Mouse (Mus musculus): ENCODE data around the gene Baz2b. TPM values are rescaled to one million over a fixed set of nuclear protein-coding genes. Genes with fewer than 3 reads are reported as not detected.

The Baz2b gene
- total and polyA plus RNA-seq, 2 experiments from 2014 or later, result 40.6 to 71.7 TPM

- no peak for TF ChIP-seq CTCF (IDR thresholded peaks at IDR 0.05; ENCODE audit: low read depth)
- ATAC-seq (no peak), DNase-seq (no peak)
- 94% methylated on average over 3 of the region's 3 CpGs for WGBS
- H3K27me3 ChIP-seq (ENCODE audit: insufficient read depth, low read length), result no peaks in the 10 kb centered on the region
- no peaks in the 10 kb centered on the region for H3K9me3 ChIP-seq (ENCODE audit: low read length)
- no peak overlapping the region for H3K27ac ChIP-seq (ENCODE audit: low read depth, low read length)
- H3K4me3 ChIP-seq (ENCODE audit: low read depth, low read length), result no peak overlapping the region
- no peak overlapping the region for H3K9ac ChIP-seq
- no peak overlapping the region for H3K4me2 ChIP-seq (ENCODE audit: low read depth)
- no peaks in the 10 kb centered on the region for H3K4me1 ChIP-seq (ENCODE audit: insufficient read depth)
- H3K36me3 ChIP-seq (ENCODE audit: insufficient read depth), result no peaks in the 10 kb centered on the region
Measured at GRCm38 (mm10) chr2:60030991-60031390, 178.6 kb downstream of the Baz2b start.

- no peak for ATAC-seq
- no peak for DNase-seq
- Histone ChIP-seq H3K9ac (no peak overlapping the region), H3K4me1 (ENCODE audit: insufficient read depth) (no peaks in the 10 kb centered on the region), H3K27me3 (ENCODE audit: insufficient read depth, low read length) (no peaks in the 10 kb centered on the region), H3K9me3 (ENCODE audit: low read length) (no peaks in the 10 kb centered on the region), H3K36me3 (ENCODE audit: insufficient read depth) (no peaks in the 10 kb centered on the region), H3K4me3 (ENCODE audit: low read depth, low read length) (no peak overlapping the region), H3K4me2 (ENCODE audit: low read depth) (no peak overlapping the region), H3K27ac (ENCODE audit: low read depth, low read length) (no peak overlapping the region)
- no peak for TF ChIP-seq CTCF (IDR thresholded peaks at IDR 0.05; ENCODE audit: low read depth)
- 92% methylated on average over 5 of the region's 5 CpGs for WGBS
Measured at GRCm38 (mm10) chr2:60029020-60029419, 180.6 kb downstream of the Baz2b start.

- Histone ChIP-seq H3K4me3 (ENCODE audit: low read depth, low read length) (no peak overlapping the region), H3K27me3 (ENCODE audit: insufficient read depth, low read length) (no peaks in the 10 kb centered on the region), H3K36me3 (ENCODE audit: insufficient read depth) (no peaks in the 10 kb centered on the region), H3K4me1 (ENCODE audit: insufficient read depth) (no peaks in the 10 kb centered on the region), H3K27ac (ENCODE audit: low read depth, low read length) (no peak overlapping the region), H3K4me2 (ENCODE audit: low read depth) (no peak overlapping the region), H3K9ac (no peak overlapping the region), H3K9me3 (ENCODE audit: low read length) (no peaks in the 10 kb centered on the region)
- no peak for DNase-seq
- TF ChIP-seq CTCF (IDR thresholded peaks at IDR 0.05; ENCODE audit: low read depth), result no peak
- WGBS, result 97% methylated on average over 5 of the region's 5 CpGs
- no peak for ATAC-seq
Measured at GRCm38 (mm10) chr2:60027166-60027565, 182.5 kb downstream of the Baz2b start.

GRCm38 (mm10) chr2:60026554-60026953 is 183.1 kb downstream of the Baz2b start:
- Histone ChIP-seq H3K9me3 (ENCODE audit: low read length) (no peaks in the 10 kb centered on the region), H3K27ac (ENCODE audit: low read depth, low read length) (no peak overlapping the region), H3K4me2 (ENCODE audit: low read depth) (no peak overlapping the region), H3K4me3 (ENCODE audit: low read depth, low read length) (no peak overlapping the region), H3K9ac (no peak overlapping the region), H3K36me3 (ENCODE audit: insufficient read depth) (no peaks in the 10 kb centered on the region), H3K27me3 (ENCODE audit: insufficient read depth, low read length) (no peaks in the 10 kb centered on the region), H3K4me1 (ENCODE audit: insufficient read depth) (no peaks in the 10 kb centered on the region)
- whole genome bisulfite sequencing, result 15% methylated on average over 6 of the region's 6 CpGs
- no peak for TF ChIP-seq CTCF (IDR thresholded peaks at IDR 0.05; ENCODE audit: low read depth)
- DNase-seq, result no peak
- peak; percentile 38 for ATAC-seq

- no peak overlapping the region for H3K4me3 ChIP-seq (ENCODE audit: low read depth, low read length)
- H3K27me3 ChIP-seq (ENCODE audit: insufficient read depth, low read length), result no peaks in the 10 kb centered on the region
- no peaks in the 10 kb centered on the region for H3K4me1 ChIP-seq (ENCODE audit: insufficient read depth)
- no peaks in the 10 kb centered on the region for H3K9me3 ChIP-seq (ENCODE audit: low read length)
- no peak for TF ChIP-seq CTCF (IDR thresholded peaks at IDR 0.05; ENCODE audit: low read depth)
- no peaks in the 10 kb centered on the region for H3K36me3 ChIP-seq (ENCODE audit: insufficient read depth)
- no peak overlapping the region for H3K4me2 ChIP-seq (ENCODE audit: low read depth)
- no peak overlapping the region for H3K27ac ChIP-seq (ENCODE audit: low read depth, low read length)
- H3K9ac ChIP-seq, result no peak overlapping the region
- no peak for DNase-seq
- ATAC-seq, result no peak
- WGBS, result 94% methylated on average over 7 of the region's 7 CpGs
Measured at GRCm38 (mm10) chr2:60023777-60024176, 185.9 kb downstream of the Baz2b start.

- Histone ChIP-seq H3K27ac (ENCODE audit: low read depth, low read length) (no peak overlapping the region), H3K4me2 (ENCODE audit: low read depth) (no peak overlapping the region), H3K27me3 (ENCODE audit: insufficient read depth, low read length) (no peaks in the 10 kb centered on the region), H3K9me3 (ENCODE audit: low read length) (no peaks in the 10 kb centered on the region), H3K9ac (no peak overlapping the region), H3K4me1 (ENCODE audit: insufficient read depth) (no peaks in the 10 kb centered on the region), H3K4me3 (ENCODE audit: low read depth, low read length) (no peak overlapping the region), H3K36me3 (ENCODE audit: insufficient read depth) (no peaks in the 10 kb centered on the region)
- no peak for DNase-seq
- no peak for ATAC-seq
- WGBS, result 81% methylated on average over 5 of the region's 5 CpGs
- no peak for TF ChIP-seq CTCF (IDR thresholded peaks at IDR 0.05; ENCODE audit: low read depth)
Measured at GRCm38 (mm10) chr2:60021556-60021955, 188.1 kb downstream of the Baz2b start.

GRCm38 (mm10) chr2:60021138-60021537 is 188.5 kb downstream of the Baz2b start:
- Histone ChIP-seq H3K4me1 (ENCODE audit: insufficient read depth) (no peaks in the 10 kb centered on the region), H3K9me3 (ENCODE audit: low read length) (no peaks in the 10 kb centered on the region), H3K36me3 (ENCODE audit: insufficient read depth) (no peaks in the 10 kb centered on the region), H3K4me2 (ENCODE audit: low read depth) (no peak overlapping the region), H3K27me3 (ENCODE audit: insufficient read depth, low read length) (no peaks in the 10 kb centered on the region), H3K27ac (ENCODE audit: low read depth, low read length) (no peak overlapping the region), H3K9ac (no peak overlapping the region), H3K4me3 (ENCODE audit: low read depth, low read length) (no peak overlapping the region)
- 97% methylated on average over 6 of the region's 6 CpGs for WGBS
- DNase-seq, result no peak
- no peak for TF ChIP-seq CTCF (IDR thresholded peaks at IDR 0.05; ENCODE audit: low read depth)
- ATAC-seq, result no peak
